Mouse (Mus musculus): Measurements from ENCODE around the gene Zfp663. TPM values are rescaled to one million over a fixed set of nuclear protein-coding genes. Genes with fewer than 3 reads are reported as not detected.

Zfp663 gene
- polyA plus RNA-seq, 1 experiment, result not detected

DNA sequence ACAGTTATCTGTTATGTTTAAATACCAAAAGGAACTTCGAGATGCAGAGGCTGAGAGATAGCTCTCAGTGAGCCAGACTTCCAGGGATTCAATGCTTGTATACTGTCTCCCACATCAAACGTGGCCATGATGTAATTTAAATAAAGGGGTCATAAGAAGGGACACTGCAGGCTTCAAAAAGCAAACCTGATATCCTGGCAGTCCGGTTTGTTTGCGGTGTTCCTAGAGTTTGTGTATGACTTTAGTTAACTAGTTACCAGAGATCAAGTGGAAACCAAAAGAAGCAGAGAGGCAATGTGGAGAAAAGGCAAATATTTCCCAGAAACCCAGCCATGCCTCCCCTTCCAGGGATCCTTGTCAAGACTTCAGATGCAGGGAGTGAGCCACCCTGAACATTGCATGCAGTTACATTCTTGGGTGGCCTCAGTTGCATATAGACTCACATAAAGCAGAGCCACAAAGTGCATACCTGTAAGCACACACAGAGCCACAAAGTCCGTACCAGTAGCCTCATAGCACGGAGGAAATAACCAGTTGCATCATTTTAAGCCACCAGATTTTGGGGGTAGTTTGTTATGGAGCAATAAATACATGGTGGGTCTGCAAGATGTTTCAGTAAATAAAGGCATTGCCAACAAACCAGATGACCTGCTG, 20.9 kb upstream of the Zfp663 start:
- no peak overlapping the region for H3K4me3 ChIP-seq (ENCODE audit: control insufficient read depth, low read depth, low read length)
- no peaks in the 10 kb centered on the region for H3K4me1 ChIP-seq (ENCODE audit: control insufficient read depth, insufficient read depth, low read length)
- no peak overlapping the region for H3K27ac ChIP-seq (ENCODE audit: control insufficient read depth, insufficient read depth, low read depth, low read length)

DNA sequence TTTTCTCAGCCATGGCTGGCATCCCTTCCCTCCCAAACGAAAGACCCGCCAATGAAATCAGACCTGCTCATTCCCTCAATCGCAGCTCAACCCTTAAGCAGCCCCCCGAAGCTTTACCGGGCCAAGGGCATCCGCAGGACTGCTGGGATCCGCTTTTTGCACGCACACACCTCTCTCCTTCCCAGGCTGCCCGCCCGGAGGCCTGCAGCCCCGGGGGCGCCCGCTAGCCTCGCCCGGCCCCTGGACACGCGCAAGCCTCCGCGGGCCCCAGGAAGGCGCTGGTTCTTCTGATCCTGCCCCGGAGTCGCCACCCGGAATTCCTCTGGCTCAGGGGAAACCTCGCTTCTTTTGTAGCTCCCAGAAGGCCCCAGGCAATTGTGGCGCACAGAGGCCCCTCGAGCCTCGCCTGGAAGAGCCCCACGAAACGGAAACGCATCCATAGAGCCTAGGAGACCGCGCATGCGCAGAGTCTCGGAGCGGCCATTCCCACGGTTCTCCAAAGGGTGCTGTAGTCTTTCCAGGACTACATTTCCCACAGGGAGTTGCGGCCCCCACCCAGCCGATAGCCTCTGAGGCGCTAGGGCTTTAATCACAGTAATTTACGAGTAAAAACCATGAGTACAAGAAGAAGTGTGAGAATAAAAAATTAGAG, 19.4 kb upstream of the Zfp663 start, which contains the start of gene Zfp334:
Zfp334 (minus strand) TSS at position 416 of the 652 bp plus-strand sequence.
- Histone ChIP-seq H3K4me3 (ENCODE audit: control insufficient read depth, low read depth, low read length) (peak within 1 kb of the TSS; percentile 78), H3K4me1 (ENCODE audit: control insufficient read depth, insufficient read depth, low read length) (no peaks in the 10 kb centered on the region), H3K36me3 (ENCODE audit: control insufficient read depth, insufficient read depth, low read length) (no peaks in the 10 kb centered on the region), H3K27me3 (ENCODE audit: control insufficient read depth, insufficient read depth, low read length) (no peaks in the 10 kb centered on the region), H3K27ac (ENCODE audit: control insufficient read depth, insufficient read depth, low read depth, low read length) (0 out of 2 replicates have a peak within 1 kb of the TSS, but pooled peaks have one; percentile 27)
- peak; percentile 77 for TF ChIP-seq POLR2A (IDR thresholded peaks at IDR 0.05; ENCODE audit: control insufficient read depth, low read depth, low read length)
- no peak for TF ChIP-seq CTCF (IDR thresholded peaks at IDR 0.05; ENCODE audit: control insufficient read depth, insufficient read depth, insufficient replicate concordance, low read depth, low read length)

More for the DNA sequence above, 20.9 kb upstream of the Zfp663 start:
- TF ChIP-seq CTCF (IDR thresholded peaks at IDR 0.05; ENCODE audit: control insufficient read depth, insufficient read depth, insufficient replicate concordance, low read depth, low read length), result no peak
- TF ChIP-seq POLR2A (IDR thresholded peaks at IDR 0.05; ENCODE audit: control insufficient read depth, low read depth, low read length), result no peak
- H3K36me3 ChIP-seq (ENCODE audit: control insufficient read depth, insufficient read depth, low read length), result no peaks in the 10 kb centered on the region
- H3K27me3 ChIP-seq (ENCODE audit: control insufficient read depth, insufficient read depth, low read length), result no peaks in the 10 kb centered on the region

DNA sequence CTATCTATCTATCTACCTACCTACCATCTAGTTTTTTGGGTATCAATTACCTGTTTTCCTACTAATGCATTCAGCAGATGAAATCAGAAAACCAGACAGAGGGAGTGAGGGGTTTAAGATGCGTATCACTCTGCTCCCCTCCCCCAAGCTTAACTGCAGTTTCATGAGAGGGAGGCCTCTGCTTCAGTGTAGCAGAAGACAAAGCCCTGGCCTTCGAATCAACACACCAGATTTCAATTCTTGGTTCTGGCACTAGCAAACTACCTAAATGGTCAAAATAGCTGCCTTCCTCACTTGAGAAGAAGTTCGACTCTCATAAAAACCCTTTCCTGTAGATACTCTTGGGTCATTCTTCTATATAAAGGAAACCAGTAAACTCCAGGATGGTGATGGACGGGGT, 18.8 kb upstream of the Zfp663 start:
- no peaks in the 10 kb centered on the region for H3K27me3 ChIP-seq (ENCODE audit: control insufficient read depth, insufficient read depth, low read length)
- H3K4me3 ChIP-seq (ENCODE audit: control insufficient read depth, low read depth, low read length), result peak overlapping the region; percentile 78
- no peaks in the 10 kb centered on the region for H3K4me1 ChIP-seq (ENCODE audit: control insufficient read depth, insufficient read depth, low read length)
- TF ChIP-seq POLR2A (IDR thresholded peaks at IDR 0.05; ENCODE audit: control insufficient read depth, low read depth, low read length) (no peak), CTCF (IDR thresholded peaks at IDR 0.05; ENCODE audit: control insufficient read depth, insufficient read depth, insufficient replicate concordance, low read depth, low read length) (no peak)
- H3K36me3 ChIP-seq (ENCODE audit: control insufficient read depth, insufficient read depth, low read length), result no peaks in the 10 kb centered on the region
- no peak overlapping the region for H3K27ac ChIP-seq (ENCODE audit: control insufficient read depth, insufficient read depth, low read depth, low read length)

DNA sequence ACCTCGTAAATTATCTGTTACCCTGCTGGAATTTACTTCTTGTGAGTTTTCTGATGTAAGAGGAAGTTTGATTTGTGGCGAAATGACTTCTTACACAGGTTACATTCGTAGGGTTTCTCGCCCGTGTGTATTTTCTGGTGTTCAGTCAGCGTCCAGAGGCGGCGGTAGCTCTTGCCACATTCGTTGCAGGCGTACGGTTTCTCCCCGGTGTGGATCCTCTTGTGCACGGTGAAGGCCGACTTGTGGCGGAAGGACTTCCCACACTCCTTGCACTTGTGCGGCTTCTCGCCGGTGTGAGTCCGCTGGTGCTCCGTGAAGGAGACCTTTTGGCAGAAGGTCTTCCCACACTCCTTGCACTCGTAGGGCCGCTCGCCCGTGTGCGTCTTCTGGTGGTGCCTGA, 11.5 kb upstream of the Zfp663 start:
- no peak overlapping the region for H3K27ac ChIP-seq (ENCODE audit: control insufficient read depth, insufficient read depth, low read depth, low read length)
- no peaks in the 10 kb centered on the region for H3K4me1 ChIP-seq (ENCODE audit: control insufficient read depth, insufficient read depth, low read length)
- no peak overlapping the region for H3K4me3 ChIP-seq (ENCODE audit: control insufficient read depth, low read depth, low read length)
- TF ChIP-seq POLR2A (IDR thresholded peaks at IDR 0.05; ENCODE audit: control insufficient read depth, low read depth, low read length), result no peak
- no peak for TF ChIP-seq CTCF (IDR thresholded peaks at IDR 0.05; ENCODE audit: control insufficient read depth, insufficient read depth, insufficient replicate concordance, low read depth, low read length)
- H3K36me3 ChIP-seq (ENCODE audit: control insufficient read depth, insufficient read depth, low read length), result no peaks in the 10 kb centered on the region; the same call in 1 of the 2 replicates
- H3K27me3 ChIP-seq (ENCODE audit: control insufficient read depth, insufficient read depth, low read length), result no peaks in the 10 kb centered on the region

DNA sequence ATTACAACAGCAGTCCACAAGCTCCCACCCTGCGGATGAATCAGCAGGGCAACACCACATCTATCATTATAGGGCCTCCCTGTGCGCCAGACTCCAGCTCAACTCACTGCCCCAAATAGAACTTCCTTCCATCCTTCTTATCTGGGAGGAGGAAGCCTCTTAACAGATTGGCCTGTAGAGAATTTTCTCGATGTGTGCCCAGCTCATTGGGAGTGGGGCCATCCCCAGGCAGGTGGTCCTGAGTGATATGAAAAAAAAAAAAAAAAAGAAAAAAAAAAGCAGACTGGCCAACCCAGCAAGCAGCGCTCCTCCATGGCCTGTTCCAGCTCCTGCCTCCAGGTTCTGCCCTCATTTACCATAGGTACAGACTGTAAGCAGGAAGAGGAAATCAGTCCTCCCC, 7.5 kb upstream of the Zfp663 start:
- Histone ChIP-seq H3K27ac (ENCODE audit: control insufficient read depth, insufficient read depth, low read depth, low read length) (no peak overlapping the region), H3K36me3 (ENCODE audit: control insufficient read depth, insufficient read depth, low read length) (no peaks in the 10 kb centered on the region), H3K4me3 (ENCODE audit: control insufficient read depth, low read depth, low read length) (no peak overlapping the region), H3K27me3 (ENCODE audit: control insufficient read depth, insufficient read depth, low read length) (no peaks in the 10 kb centered on the region), H3K4me1 (ENCODE audit: control insufficient read depth, insufficient read depth, low read length) (no peaks in the 10 kb centered on the region)
- TF ChIP-seq POLR2A (IDR thresholded peaks at IDR 0.05; ENCODE audit: control insufficient read depth, low read depth, low read length) (no peak), CTCF (IDR thresholded peaks at IDR 0.05; ENCODE audit: control insufficient read depth, insufficient read depth, insufficient replicate concordance, low read depth, low read length) (no peak)

DNA sequence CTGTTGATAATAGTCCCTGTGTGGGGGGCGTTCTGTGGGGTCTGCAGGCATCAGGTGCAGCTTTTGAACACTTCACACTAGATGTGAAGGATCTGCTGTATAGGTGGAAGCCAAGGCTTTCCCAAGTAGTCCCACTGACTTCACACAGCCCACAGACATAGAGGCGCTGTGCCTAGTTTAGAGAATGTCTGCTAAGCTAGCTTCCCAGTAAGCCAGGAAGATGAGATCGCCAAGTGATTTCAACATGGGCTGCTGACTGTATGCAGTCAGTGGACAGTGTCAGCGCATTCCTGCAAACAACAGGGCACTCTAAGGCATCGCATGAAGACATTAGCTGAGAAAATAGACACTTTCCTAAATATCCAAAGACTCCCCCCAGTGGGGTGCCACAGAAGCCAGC, 6.9 kb upstream of the Zfp663 start:
- H3K4me1 ChIP-seq (ENCODE audit: control insufficient read depth, insufficient read depth, low read length), result no peaks in the 10 kb centered on the region
- TF ChIP-seq CTCF (IDR thresholded peaks at IDR 0.05; ENCODE audit: control insufficient read depth, insufficient read depth, insufficient replicate concordance, low read depth, low read length), result no peak
- no peak for TF ChIP-seq POLR2A (IDR thresholded peaks at IDR 0.05; ENCODE audit: control insufficient read depth, low read depth, low read length)
- no peaks in the 10 kb centered on the region for H3K27me3 ChIP-seq (ENCODE audit: control insufficient read depth, insufficient read depth, low read length)
- no peak overlapping the region for H3K27ac ChIP-seq (ENCODE audit: control insufficient read depth, insufficient read depth, low read depth, low read length)
- H3K4me3 ChIP-seq (ENCODE audit: control insufficient read depth, low read depth, low read length), result no peak overlapping the region
- no peaks in the 10 kb centered on the region for H3K36me3 ChIP-seq (ENCODE audit: control insufficient read depth, insufficient read depth, low read length)

DNA sequence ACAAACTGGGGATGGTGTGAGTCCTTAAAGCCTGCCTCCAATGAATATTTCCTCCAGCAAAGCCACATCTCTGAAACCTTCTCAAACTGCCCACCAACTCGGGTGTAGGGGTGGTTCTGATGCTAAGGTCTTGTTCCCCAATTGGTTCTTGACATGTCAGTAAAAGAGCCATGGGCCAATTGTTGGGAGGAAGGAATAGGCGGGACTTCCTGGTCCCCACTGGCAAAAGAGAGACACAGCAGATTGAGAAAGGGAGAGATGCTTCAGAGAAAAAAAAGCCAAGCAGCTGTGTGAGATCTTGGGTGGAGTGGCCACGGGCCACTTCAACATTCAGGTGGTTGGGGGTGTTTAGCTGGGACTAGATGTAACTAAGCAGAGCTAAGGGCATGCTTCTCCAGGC, 2.5 kb upstream of the Zfp663 start:
- no peaks in the 10 kb centered on the region for H3K36me3 ChIP-seq (ENCODE audit: control insufficient read depth, insufficient read depth, low read length)
- no peaks in the 10 kb centered on the region for H3K27me3 ChIP-seq (ENCODE audit: control insufficient read depth, insufficient read depth, low read length)
- H3K4me1 ChIP-seq (ENCODE audit: control insufficient read depth, insufficient read depth, low read length), result peaks cover 9% of the 10 kb centered on the region
- no peak for TF ChIP-seq CTCF (IDR thresholded peaks at IDR 0.05; ENCODE audit: control insufficient read depth, insufficient read depth, insufficient replicate concordance, low read depth, low read length)
- TF ChIP-seq POLR2A (IDR thresholded peaks at IDR 0.05; ENCODE audit: control insufficient read depth, low read depth, low read length), result no peak
- H3K27ac ChIP-seq (ENCODE audit: control insufficient read depth, insufficient read depth, low read depth, low read length), result no peak overlapping the region
- H3K4me3 ChIP-seq (ENCODE audit: control insufficient read depth, low read depth, low read length), result no peak overlapping the region

All from testis, adult 2 months (tissue).